Mouse (Mus musculus) adrenal gland, postnatal 36 days (tissue): Measurements from ENCODE around the gene Pdpk1. TPM values are rescaled to one million over a fixed set of nuclear protein-coding genes. Genes with fewer than 3 reads are reported as not detected.
A peak's percentile ranks its signal among the peaks of the same experiment; 100 is the strongest.
"Not testable (repeated sequence)": the region's sequence is repeated elsewhere in the genome, so short reads cannot be mapped to it uniquely, and the experiment has no call there.

Experiments used
- DNase-seq, 2 experiments: peaks; one replicate each; pipeline ENCODE4 v3.0.0; 2021; ENCODE audit warnings: mixed read lengths in 1 of 2
- total RNA-seq, 2 experiments: library from RNA; stranded (reverse); gene quantifications; 2 replicates each; pipeline ENCODE4 v1.2.3; 2021

The Pdpk1 gene
- total RNA-seq, 2 experiments from 2014 or later, result 55.5 to 59.7 TPM

GRCm38 (mm10) chr17:24163176-24163962 is 12.6 kb upstream of the Pdpk1 start, which contains the start of gene Amdhd2:
Amdhd2 (minus strand) TSS chr17:24163766.
- DNase-seq, result peak; percentile 96

- peak; percentile 30 to 57 for DNase-seq
These were observed 12.0 kb upstream of the Pdpk1 start for GRCm38 (mm10) chr17:24162584-24163175.

- no peak for DNase-seq
These were observed 10.7 kb upstream of the Pdpk1 start for GRCm38 (mm10) chr17:24161466-24161865.

GRCm38 (mm10) chr17:24157526-24157925 is 6.8 kb upstream of the Pdpk1 start:
- DNase-seq, result no peak

GRCm38 (mm10) chr17:24157121-24157520 is 6.4 kb upstream of the Pdpk1 start:
- DNase-seq, result no peak

- DNase-seq, result no peak
These were observed 5.7 kb upstream of the Pdpk1 start for GRCm38 (mm10) chr17:24156394-24156793.

- DNase-seq, result no peak
These were observed 5.0 kb upstream of the Pdpk1 start for GRCm38 (mm10) chr17:24155742-24156141.

- no peak for DNase-seq
These were observed 3.7 kb upstream of the Pdpk1 start for GRCm38 (mm10) chr17:24154463-24154862.

- peak; percentile 84 to 90 for DNase-seq
These were observed 1.3 kb upstream of the Pdpk1 start for GRCm38 (mm10) chr17:24151890-24152563.

- no peak for DNase-seq
These were observed 658 bp upstream of the Pdpk1 start for GRCm38 (mm10) chr17:24151382-24151781.

- DNase-seq, result peak; percentile 55 to 68
These were observed 1.3 kb downstream of the Pdpk1 start for GRCm38 (mm10) chr17:24149421-24149820.

GRCm38 (mm10) chr17:24142897-24143296 is 7.8 kb downstream of the Pdpk1 start:
- DNase-seq, result no peak

- peak; percentile 98 to 99 for DNase-seq
These were observed 9.3 kb downstream of the Pdpk1 start for GRCm38 (mm10) chr17:24141425-24141920.

- peak; percentile 54 to 64 for DNase-seq
These were observed 9.8 kb downstream of the Pdpk1 start for GRCm38 (mm10) chr17:24140845-24141424.

- DNase-seq, result no peak
These were observed 10.8 kb downstream of the Pdpk1 start for GRCm38 (mm10) chr17:24139968-24140367.

- no peak for DNase-seq
These were observed 11.5 kb downstream of the Pdpk1 start for GRCm38 (mm10) chr17:24139256-24139655.

GRCm38 (mm10) chr17:24137226-24137880 is 13.4 kb downstream of the Pdpk1 start:
- DNase-seq, result no peak

- DNase-seq, result no peak
These were observed 16.7 kb downstream of the Pdpk1 start for GRCm38 (mm10) chr17:24134062-24134461.

- DNase-seq, result not testable (repeated sequence)
These were observed 17.8 kb downstream of the Pdpk1 start for GRCm38 (mm10) chr17:24132919-24133318.

GRCm38 (mm10) chr17:24131570-24131969 is 19.2 kb downstream of the Pdpk1 start:
- no peak for DNase-seq

- not testable (repeated sequence) for DNase-seq
These were observed 21.5 kb downstream of the Pdpk1 start for GRCm38 (mm10) chr17:24129246-24129645.

- no peak for DNase-seq
These were observed 23.1 kb downstream of the Pdpk1 start for GRCm38 (mm10) chr17:24127592-24127991.
